Mouse (Mus musculus): Measurements from ENCODE around the gene Angptl8. TPM values are rescaled to one million over a fixed set of nuclear protein-coding genes. Genes with fewer than 3 reads are reported as not detected.
A peak's percentile ranks its signal among the peaks of the same experiment; 100 is the strongest.

Gene Angptl8
- polyA plus RNA-seq, 1 experiment from 2014 or later: 0.83 TPM

DNA sequence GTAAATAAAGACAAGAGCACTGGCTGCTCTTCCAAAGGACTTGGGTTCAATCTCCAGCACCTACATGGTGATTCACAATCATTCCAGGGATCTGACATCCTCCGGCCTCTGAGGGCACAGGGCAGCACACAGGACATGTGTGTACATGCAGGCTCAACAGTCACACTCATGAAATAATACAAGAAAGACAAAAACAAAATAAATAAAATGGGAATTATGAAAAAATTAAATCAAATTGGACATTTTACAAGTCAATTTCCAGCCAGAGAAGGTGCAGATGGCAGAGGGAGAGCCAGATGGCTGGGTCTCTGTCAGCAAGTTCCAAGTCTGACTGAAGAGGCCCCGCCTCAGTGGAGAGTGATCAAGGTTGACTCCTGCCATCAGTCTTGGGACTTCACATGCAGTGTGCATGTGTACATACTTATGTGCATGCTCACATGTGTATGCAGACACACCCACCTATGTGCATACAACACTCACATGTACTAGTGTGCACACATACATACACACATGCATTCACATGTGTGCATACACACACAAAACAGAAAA is 16.1 kb upstream of the Angptl8 start:
- H3K27me3 ChIP-seq (ENCODE audit: low read depth, poor library complexity, severe bottlenecking): no peaks in the 10 kb centered on the region
- peaks cover 41% of the 10 kb centered on the region for H3K36me3 ChIP-seq
- no peak for DNase-seq (ENCODE audit: low spot score)
- H3K27ac ChIP-seq (replicated peaks): no peak overlapping the region
- H3K9me3 ChIP-seq (replicated peaks): no peaks in the 10 kb centered on the region
- peaks cover 4% of the 10 kb centered on the region; the same call in 1 of the 2 replicates for H3K4me1 ChIP-seq
- WGBS: 90% methylated on average over 2 of the region's 2 CpGs
- no peak overlapping the region for H3K4me3 ChIP-seq

DNA sequence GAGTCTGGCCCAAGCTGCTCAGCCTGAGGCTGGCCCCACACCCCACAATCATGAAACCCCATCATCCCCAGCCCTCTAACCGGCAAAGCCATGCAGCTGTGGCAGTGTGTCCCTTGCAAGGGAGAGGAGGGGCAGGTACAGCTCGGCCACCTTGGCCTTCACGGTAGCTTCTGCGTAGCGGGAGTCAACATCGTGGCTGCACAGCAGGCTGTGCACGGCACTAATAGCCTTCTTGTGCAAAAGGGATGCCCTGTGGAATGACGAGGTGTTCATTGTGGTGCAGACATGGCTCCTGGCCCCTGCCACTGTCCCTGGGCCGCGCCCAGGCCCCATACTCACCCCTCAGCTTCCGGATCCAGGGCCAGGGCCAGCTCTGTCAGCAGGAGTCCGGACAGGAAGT is 15.1 kb upstream of the Angptl8 start:
- DNase-seq (ENCODE audit: low spot score): no peak
- 91% methylated on average over 12 of the region's 12 CpGs for WGBS
- Histone ChIP-seq H3K4me3 (no peak overlapping the region), H3K27ac (replicated peaks) (no peak overlapping the region), H3K9me3 (replicated peaks) (no peaks in the 10 kb centered on the region), H3K27me3 (ENCODE audit: low read depth, poor library complexity, severe bottlenecking) (no peaks in the 10 kb centered on the region), H3K36me3 (peaks cover 33% of the 10 kb centered on the region), H3K4me1 (peaks cover 8% of the 10 kb centered on the region; the same call in 1 of the 2 replicates)

- H3K4me3 ChIP-seq: no peak overlapping the region
- H3K27me3 ChIP-seq (ENCODE audit: low read depth, poor library complexity, severe bottlenecking): no peaks in the 10 kb centered on the region
- H3K4me1 ChIP-seq: peaks cover 8% of the 10 kb centered on the region; the same call in 1 of the 2 replicates
- H3K27ac ChIP-seq (replicated peaks): no peak overlapping the region
- DNase-seq (ENCODE audit: low spot score): no peak
- peaks cover 15% of the 10 kb centered on the region for H3K36me3 ChIP-seq
- H3K9me3 ChIP-seq (replicated peaks): no peaks in the 10 kb centered on the region
- WGBS: 90% methylated on average over 6 of the region's 6 CpGs
These were observed 12.6 kb upstream of the Angptl8 start for GRCm38 (mm10) chr9:21822686-21823085.

GRCm38 (mm10) chr9:21823957-21824356 is 11.4 kb upstream of the Angptl8 start:
- Histone ChIP-seq H3K9me3 (replicated peaks) (no peaks in the 10 kb centered on the region), H3K4me1 (peaks cover 8% of the 10 kb centered on the region; the same call in 1 of the 2 replicates), H3K36me3 (peaks cover 8% of the 10 kb centered on the region; the same call in 1 of the 2 replicates), H3K27me3 (ENCODE audit: low read depth, poor library complexity, severe bottlenecking) (no peaks in the 10 kb centered on the region), H3K4me3 (no peak overlapping the region), H3K27ac (replicated peaks) (no peak overlapping the region)
- no peak for DNase-seq (ENCODE audit: low spot score)
- WGBS: 73% methylated on average over 4 of the region's 4 CpGs

DNA sequence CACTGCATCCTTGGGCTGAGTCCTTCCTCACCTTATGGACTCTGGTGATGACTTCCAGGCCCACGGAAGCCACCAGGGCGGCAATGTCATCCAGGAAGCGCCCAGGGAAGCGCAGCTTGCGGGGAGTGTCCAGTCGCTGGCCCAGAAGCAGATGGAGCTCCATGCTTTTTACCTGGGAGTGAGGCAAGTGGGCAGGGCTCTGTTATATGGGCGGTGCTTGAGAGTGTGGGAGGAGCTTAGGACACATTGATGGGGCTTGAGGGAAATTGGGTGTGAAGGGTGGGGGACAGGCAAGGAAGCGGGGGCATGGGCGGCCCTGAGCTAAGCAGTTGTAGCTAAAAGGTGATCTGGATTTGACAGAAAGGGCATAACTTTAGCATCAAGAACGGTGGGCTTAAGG is 10.9 kb upstream of the Angptl8 start:
- Histone ChIP-seq H3K4me1 (peaks cover 8% of the 10 kb centered on the region; the same call in 1 of the 2 replicates), H3K9me3 (replicated peaks) (no peaks in the 10 kb centered on the region), H3K27me3 (ENCODE audit: low read depth, poor library complexity, severe bottlenecking) (no peaks in the 10 kb centered on the region), H3K27ac (replicated peaks) (no peak overlapping the region), H3K36me3 (peaks cover 11% of the 10 kb centered on the region), H3K4me3 (no peak overlapping the region)
- 65% methylated on average over 10 of the region's 10 CpGs for WGBS
- no peak for DNase-seq (ENCODE audit: low spot score)

DNA sequence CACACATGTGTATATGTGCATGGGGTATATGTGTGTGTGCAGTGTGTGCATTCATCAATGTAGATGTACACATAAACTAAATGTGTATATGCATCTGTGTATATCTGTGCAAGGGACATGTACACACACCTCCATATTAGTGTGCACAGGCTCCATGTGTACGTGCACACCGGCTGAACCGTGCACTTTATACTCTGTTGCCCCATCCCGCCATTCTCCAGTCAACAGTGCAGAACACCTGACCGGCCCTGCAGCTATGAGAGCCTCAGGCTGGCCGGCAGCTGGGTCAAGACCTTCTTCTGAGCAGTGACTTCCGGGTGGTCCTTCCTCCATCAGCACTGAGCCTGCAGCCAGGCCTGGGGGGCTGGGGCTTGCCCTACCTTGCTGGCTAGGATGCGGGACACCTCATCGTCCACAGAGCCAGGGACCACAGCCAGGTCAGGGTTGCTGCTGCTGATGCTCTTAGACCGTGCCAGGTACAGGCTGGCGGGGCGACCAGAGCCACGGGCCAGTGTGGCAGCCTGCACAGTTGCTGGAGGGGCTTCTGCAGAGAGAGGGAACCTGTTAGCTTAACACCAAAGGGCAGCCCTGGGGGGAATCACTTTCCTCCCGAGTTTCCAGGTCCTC is 5.4 kb upstream of the Angptl8 start:
- 94% methylated on average over 14 of the region's 14 CpGs for WGBS
- H3K27ac ChIP-seq (replicated peaks): no peak overlapping the region
- H3K9me3 ChIP-seq (replicated peaks): no peaks in the 10 kb centered on the region
- H3K4me1 ChIP-seq: peaks cover 6% of the 10 kb centered on the region; the same call in 1 of the 2 replicates
- H3K27me3 ChIP-seq (ENCODE audit: low read depth, poor library complexity, severe bottlenecking): no peaks in the 10 kb centered on the region
- no peak overlapping the region for H3K4me3 ChIP-seq
- peaks cover 37% of the 10 kb centered on the region for H3K36me3 ChIP-seq
- no peak for DNase-seq (ENCODE audit: low spot score)

- H3K27me3 ChIP-seq (ENCODE audit: low read depth, poor library complexity, severe bottlenecking): no peaks in the 10 kb centered on the region
- 85% methylated on average over 5 of the region's 5 CpGs for WGBS
- H3K36me3 ChIP-seq: peaks cover 43% of the 10 kb centered on the region
- no peak for DNase-seq (ENCODE audit: low spot score)
- H3K27ac ChIP-seq (replicated peaks): no peak overlapping the region
- peaks cover under 1% of the 10 kb centered on the region; the same call in 1 of the 2 replicates for H3K4me1 ChIP-seq
- H3K4me3 ChIP-seq: no peak overlapping the region
- H3K9me3 ChIP-seq (replicated peaks): no peaks in the 10 kb centered on the region
These were observed 4.9 kb upstream of the Angptl8 start for GRCm38 (mm10) chr9:21830461-21830850.

- H3K36me3 ChIP-seq: peaks cover 46% of the 10 kb centered on the region
- H3K4me1 ChIP-seq: no peaks in the 10 kb centered on the region
- no peaks in the 10 kb centered on the region for H3K27me3 ChIP-seq (ENCODE audit: low read depth, poor library complexity, severe bottlenecking)
- WGBS: 89% methylated on average over 11 of the region's 11 CpGs
- DNase-seq (ENCODE audit: low spot score): no peak
- H3K9me3 ChIP-seq (replicated peaks): no peaks in the 10 kb centered on the region
- H3K27ac ChIP-seq (replicated peaks): no peak overlapping the region
- no peak overlapping the region for H3K4me3 ChIP-seq
These were observed 4.4 kb upstream of the Angptl8 start for GRCm38 (mm10) chr9:21830936-21831335.

GRCm38 (mm10) chr9:21831558-21832240 is 3.6 kb upstream of the Angptl8 start:
- Histone ChIP-seq H3K4me3 (no peak overlapping the region), H3K9me3 (replicated peaks) (no peaks in the 10 kb centered on the region), H3K27me3 (ENCODE audit: low read depth, poor library complexity, severe bottlenecking) (no peaks in the 10 kb centered on the region), H3K36me3 (peaks cover 49% of the 10 kb centered on the region), H3K4me1 (no peaks in the 10 kb centered on the region), H3K27ac (replicated peaks) (no peak overlapping the region)
- WGBS: 89% methylated on average over 20 of the region's 20 CpGs
- DNase-seq (ENCODE audit: low spot score): no peak

DNA sequence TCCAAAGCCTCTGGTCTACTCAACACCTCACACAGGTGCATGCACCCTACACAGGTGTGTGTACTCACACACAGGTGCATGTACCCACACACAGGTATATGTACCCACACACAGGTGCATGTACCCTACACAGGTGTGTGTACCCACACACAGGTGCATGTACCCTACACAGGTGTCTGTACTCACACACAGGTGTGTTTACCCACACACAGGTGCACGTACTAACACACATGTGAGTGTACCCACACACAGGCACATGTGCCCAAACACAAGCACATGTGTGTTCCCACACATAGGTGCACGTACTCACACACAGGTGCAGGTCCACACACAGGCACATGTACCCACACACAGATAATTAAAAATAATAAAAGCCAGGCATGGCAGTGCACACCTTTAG is 2.4 kb downstream of the Angptl8 start:
- no peak overlapping the region for H3K27ac ChIP-seq (replicated peaks)
- no peak overlapping the region for H3K4me3 ChIP-seq
- H3K4me1 ChIP-seq: no peaks in the 10 kb centered on the region
- WGBS: 90% methylated on average over 2 of the region's 2 CpGs
- DNase-seq (ENCODE audit: low spot score): no peak
- H3K27me3 ChIP-seq (ENCODE audit: low read depth, poor library complexity, severe bottlenecking): no peaks in the 10 kb centered on the region
- H3K9me3 ChIP-seq (replicated peaks): no peaks in the 10 kb centered on the region
- peaks cover 62% of the 10 kb centered on the region for H3K36me3 ChIP-seq

DNA sequence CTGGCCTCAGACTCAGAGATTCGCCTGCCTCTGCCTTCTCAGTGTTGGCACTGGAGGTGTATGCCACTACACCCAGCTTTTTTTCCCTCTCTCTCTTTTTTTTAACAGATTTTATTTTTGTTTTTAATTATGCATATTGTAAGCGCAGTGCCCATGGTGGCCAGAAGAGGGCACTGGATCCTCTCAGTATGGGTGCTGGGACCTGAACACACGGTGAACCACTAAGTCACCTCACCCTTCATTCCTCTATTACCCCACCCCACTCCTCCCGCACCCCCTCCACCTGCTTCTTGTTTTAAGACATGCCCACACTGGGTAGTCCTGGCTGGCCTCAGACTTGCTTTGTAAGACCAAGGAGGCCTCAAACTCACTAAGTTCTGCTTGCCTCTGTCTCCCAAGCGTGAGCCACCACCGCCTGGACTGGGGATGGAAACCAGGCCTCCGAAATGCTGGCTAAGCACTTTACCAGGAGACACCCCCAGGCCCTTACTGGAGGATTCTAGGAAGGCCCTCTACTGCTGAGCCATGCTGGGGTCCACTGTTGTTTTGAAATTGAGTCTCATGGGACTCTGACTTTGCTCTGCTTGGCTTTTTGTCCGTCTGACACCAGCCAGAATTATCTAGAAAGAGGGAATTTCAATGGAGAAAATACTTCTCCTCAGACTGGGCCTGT is 4.9 kb downstream of the Angptl8 start:
- no peaks in the 10 kb centered on the region for H3K9me3 ChIP-seq (replicated peaks)
- peak; percentile 53 for DNase-seq (ENCODE audit: low spot score)
- 61% methylated on average over 8 of the region's 8 CpGs for WGBS
- peaks cover 69% of the 10 kb centered on the region for H3K36me3 ChIP-seq
- H3K4me1 ChIP-seq: peaks cover 1% of the 10 kb centered on the region; the same call in 1 of the 2 replicates
- H3K27me3 ChIP-seq (ENCODE audit: low read depth, poor library complexity, severe bottlenecking): no peaks in the 10 kb centered on the region
- no peak overlapping the region for H3K4me3 ChIP-seq
- no peak overlapping the region for H3K27ac ChIP-seq (replicated peaks)

- H3K36me3 ChIP-seq: peaks cover 67% of the 10 kb centered on the region
- 96% methylated on average over 6 of the region's 6 CpGs for WGBS
- no peak overlapping the region for H3K27ac ChIP-seq (replicated peaks)
- no peaks in the 10 kb centered on the region for H3K27me3 ChIP-seq (ENCODE audit: low read depth, poor library complexity, severe bottlenecking)
- H3K9me3 ChIP-seq (replicated peaks): no peaks in the 10 kb centered on the region
- H3K4me3 ChIP-seq: no peak overlapping the region
- no peak for DNase-seq (ENCODE audit: low spot score)
- peaks cover 8% of the 10 kb centered on the region; the same call in 1 of the 2 replicates for H3K4me1 ChIP-seq
These were observed 6.0 kb downstream of the Angptl8 start for GRCm38 (mm10) chr9:21841340-21841739.
